Mouse (Mus musculus): ENCODE data around the gene Pphln1. TPM values are rescaled to one million over a fixed set of nuclear protein-coding genes. Genes with fewer than 3 reads are reported as not detected.

Gene Pphln1
- polyA plus RNA-seq, 1 experiment from 2014 or later = 35.4 TPM

GRCm38 (mm10) chr15:93499866-93500265 lies 101.7 kb downstream of the Pphln1 start:
- Histone ChIP-seq H3K27ac (replicated peaks; ENCODE audit: low read depth, low read length) (no peak overlapping the region), H3K36me3 (ENCODE audit: control insufficient read depth, insufficient read depth, low read length) (peaks cover 14% of the 10 kb centered on the region), H3K4me3 (replicated peaks; ENCODE audit: low read depth, low read length) (no peak overlapping the region), H3K9ac (replicated peaks; ENCODE audit: low read length) (no peak overlapping the region), H3K4me1 (ENCODE audit: control insufficient read depth, insufficient read depth, low read length) (no peaks in the 10 kb centered on the region), H3K9me3 (ENCODE audit: control insufficient read depth, low read length) (no peaks in the 10 kb centered on the region), H3K27me3 (ENCODE audit: control insufficient read depth, insufficient read depth, low read length) (no peaks in the 10 kb centered on the region), H3K4me2 (ENCODE audit: low read length) (no peak overlapping the region)
- WGBS = 81% methylated on average over 9 of the region's 9 CpGs
- DNase-seq (peak; percentile 51), ATAC-seq (ENCODE audit: low FRiP score, low TSS enrichment) (no peak)

GRCm38 (mm10) chr15:93502703-93503102 lies 104.6 kb downstream of the Pphln1 start:
- peaks cover 22% of the 10 kb centered on the region for H3K36me3 ChIP-seq (ENCODE audit: control insufficient read depth, insufficient read depth, low read length)
- DNase-seq = no peak
- ATAC-seq (ENCODE audit: low FRiP score, low TSS enrichment) = no peak
- no peak overlapping the region for H3K4me2 ChIP-seq (ENCODE audit: low read length)
- no peaks in the 10 kb centered on the region for H3K4me1 ChIP-seq (ENCODE audit: control insufficient read depth, insufficient read depth, low read length)
- H3K9me3 ChIP-seq (ENCODE audit: control insufficient read depth, low read length) = no peaks in the 10 kb centered on the region
- no peaks in the 10 kb centered on the region for H3K27me3 ChIP-seq (ENCODE audit: control insufficient read depth, insufficient read depth, low read length)
- no peak overlapping the region for H3K4me3 ChIP-seq (replicated peaks; ENCODE audit: low read depth, low read length)
- H3K27ac ChIP-seq (replicated peaks; ENCODE audit: low read depth, low read length) = no peak overlapping the region
- WGBS = 94% methylated on average over 9 of the region's 9 CpGs
- H3K9ac ChIP-seq (replicated peaks; ENCODE audit: low read length) = no peak overlapping the region

- peaks cover 22% of the 10 kb centered on the region for H3K36me3 ChIP-seq (ENCODE audit: control insufficient read depth, insufficient read depth, low read length)
- no peaks in the 10 kb centered on the region for H3K9me3 ChIP-seq (ENCODE audit: control insufficient read depth, low read length)
- no peak for DNase-seq
- H3K4me1 ChIP-seq (ENCODE audit: control insufficient read depth, insufficient read depth, low read length) = no peaks in the 10 kb centered on the region
- no peaks in the 10 kb centered on the region for H3K27me3 ChIP-seq (ENCODE audit: control insufficient read depth, insufficient read depth, low read length)
- H3K9ac ChIP-seq (replicated peaks; ENCODE audit: low read length) = no peak overlapping the region
- WGBS = 93% methylated on average over 35 of the region's 35 CpGs
- no peak overlapping the region for H3K4me2 ChIP-seq (ENCODE audit: low read length)
- H3K4me3 ChIP-seq (replicated peaks; ENCODE audit: low read depth, low read length) = no peak overlapping the region
- H3K27ac ChIP-seq (replicated peaks; ENCODE audit: low read depth, low read length) = no peak overlapping the region
- ATAC-seq (ENCODE audit: low FRiP score, low TSS enrichment) = no peak
Measured at GRCm38 (mm10) chr15:93503201-93503745, 105.1 kb downstream of the Pphln1 start.

- Histone ChIP-seq H3K36me3 (ENCODE audit: control insufficient read depth, insufficient read depth, low read length) (peaks cover 18% of the 10 kb centered on the region), H3K4me2 (ENCODE audit: low read length) (no peak overlapping the region), H3K27ac (replicated peaks; ENCODE audit: low read depth, low read length) (no peak overlapping the region), H3K4me3 (replicated peaks; ENCODE audit: low read depth, low read length) (no peak overlapping the region), H3K4me1 (ENCODE audit: control insufficient read depth, insufficient read depth, low read length) (no peaks in the 10 kb centered on the region), H3K9ac (replicated peaks; ENCODE audit: low read length) (no peak overlapping the region), H3K9me3 (ENCODE audit: control insufficient read depth, low read length) (no peaks in the 10 kb centered on the region), H3K27me3 (ENCODE audit: control insufficient read depth, insufficient read depth, low read length) (no peaks in the 10 kb centered on the region)
- ATAC-seq (ENCODE audit: low FRiP score, low TSS enrichment) (no peak), DNase-seq (no peak)
- WGBS = 95% methylated on average over 17 of the region's 17 CpGs
Measured at GRCm38 (mm10) chr15:93504808-93505207, 106.7 kb downstream of the Pphln1 start.

- Histone ChIP-seq H3K27me3 (ENCODE audit: control insufficient read depth, insufficient read depth, low read length) (no peaks in the 10 kb centered on the region), H3K4me1 (ENCODE audit: control insufficient read depth, insufficient read depth, low read length) (peaks cover 15% of the 10 kb centered on the region), H3K9ac (replicated peaks; ENCODE audit: low read length) (peak overlapping the region; percentile 37), H3K27ac (replicated peaks; ENCODE audit: low read depth, low read length) (peak overlapping the region; percentile 15), H3K4me2 (ENCODE audit: low read length) (peak overlapping the region; percentile 17; the same call in 1 of the 2 replicates), H3K9me3 (ENCODE audit: control insufficient read depth, low read length) (no peaks in the 10 kb centered on the region), H3K36me3 (ENCODE audit: control insufficient read depth, insufficient read depth, low read length) (peaks cover 8% of the 10 kb centered on the region), H3K4me3 (replicated peaks; ENCODE audit: low read depth, low read length) (no peak overlapping the region)
- WGBS = 28% methylated on average over 12 of the region's 12 CpGs
- ATAC-seq (ENCODE audit: low FRiP score, low TSS enrichment) (no peak), DNase-seq (peak; percentile 64)
Measured at GRCm38 (mm10) chr15:93510690-93511336, 112.7 kb downstream of the Pphln1 start.

GRCm38 (mm10) chr15:93512437-93512836 lies 114.3 kb downstream of the Pphln1 start:
- Histone ChIP-seq H3K9me3 (ENCODE audit: control insufficient read depth, low read length) (no peaks in the 10 kb centered on the region), H3K27me3 (ENCODE audit: control insufficient read depth, insufficient read depth, low read length) (peaks cover 5% of the 10 kb centered on the region)

GRCm38 (mm10) chr15:93513939-93514341 lies 115.8 kb downstream of the Pphln1 start:
- H3K4me2 ChIP-seq (ENCODE audit: low read length) = peak overlapping the region; percentile 23
- no peak for ATAC-seq (ENCODE audit: low FRiP score, low TSS enrichment)
- no peaks in the 10 kb centered on the region for H3K36me3 ChIP-seq (ENCODE audit: control insufficient read depth, insufficient read depth, low read length)
- no peak overlapping the region for H3K27ac ChIP-seq (replicated peaks; ENCODE audit: low read depth, low read length)
- 7% methylated on average over 10 of the region's 10 CpGs for WGBS
- H3K4me3 ChIP-seq (replicated peaks; ENCODE audit: low read depth, low read length) = no peak overlapping the region
- no peak overlapping the region for H3K9ac ChIP-seq (replicated peaks; ENCODE audit: low read length)
- peak; percentile 51 for DNase-seq
- H3K27me3 ChIP-seq (ENCODE audit: control insufficient read depth, insufficient read depth, low read length) = peaks cover 17% of the 10 kb centered on the region
- no peaks in the 10 kb centered on the region for H3K9me3 ChIP-seq (ENCODE audit: control insufficient read depth, low read length)
- H3K4me1 ChIP-seq (ENCODE audit: control insufficient read depth, insufficient read depth, low read length) = peaks cover 21% of the 10 kb centered on the region

More at GRCm38 (mm10) chr15:93512437-93512836, 114.3 kb downstream of the Pphln1 start:
- Histone ChIP-seq H3K4me2 (ENCODE audit: low read length) (no peak overlapping the region), H3K4me1 (ENCODE audit: control insufficient read depth, insufficient read depth, low read length) (peaks cover 15% of the 10 kb centered on the region), H3K9ac (replicated peaks; ENCODE audit: low read length) (no peak overlapping the region), H3K4me3 (replicated peaks; ENCODE audit: low read depth, low read length) (no peak overlapping the region), H3K27ac (replicated peaks; ENCODE audit: low read depth, low read length) (no peak overlapping the region), H3K36me3 (ENCODE audit: control insufficient read depth, insufficient read depth, low read length) (no peaks in the 10 kb centered on the region)
- ATAC-seq (ENCODE audit: low FRiP score, low TSS enrichment) (no peak), DNase-seq (no peak)
- 39% methylated on average over 9 of the region's 9 CpGs for WGBS

- Histone ChIP-seq H3K36me3 (ENCODE audit: control insufficient read depth, insufficient read depth, low read length) (no peaks in the 10 kb centered on the region), H3K4me1 (ENCODE audit: control insufficient read depth, insufficient read depth, low read length) (peaks cover 27% of the 10 kb centered on the region), H3K4me2 (ENCODE audit: low read length) (no peak overlapping the region), H3K9ac (replicated peaks; ENCODE audit: low read length) (no peak overlapping the region), H3K4me3 (replicated peaks; ENCODE audit: low read depth, low read length) (no peak overlapping the region), H3K27ac (replicated peaks; ENCODE audit: low read depth, low read length) (no peak overlapping the region), H3K27me3 (ENCODE audit: control insufficient read depth, insufficient read depth, low read length) (peaks cover 22% of the 10 kb centered on the region), H3K9me3 (ENCODE audit: control insufficient read depth, low read length) (no peaks in the 10 kb centered on the region)
- ATAC-seq (ENCODE audit: low FRiP score, low TSS enrichment) = no peak
- 83% methylated on average over 9 of the region's 9 CpGs for WGBS
- DNase-seq = no peak
Measured at GRCm38 (mm10) chr15:93515316-93515715, 117.2 kb downstream of the Pphln1 start.

GRCm38 (mm10) chr15:93517022-93517565 lies 118.9 kb downstream of the Pphln1 start:
- H3K4me1 ChIP-seq (ENCODE audit: control insufficient read depth, insufficient read depth, low read length) = peaks cover 20% of the 10 kb centered on the region
- no peak for ATAC-seq (ENCODE audit: low FRiP score, low TSS enrichment)
- H3K9me3 ChIP-seq (ENCODE audit: control insufficient read depth, low read length) = no peaks in the 10 kb centered on the region

More at GRCm38 (mm10) chr15:93517022-93517565, 118.9 kb downstream of the Pphln1 start:
- Histone ChIP-seq H3K9ac (replicated peaks; ENCODE audit: low read length) (no peak overlapping the region), H3K4me2 (ENCODE audit: low read length) (no peak overlapping the region), H3K27ac (replicated peaks; ENCODE audit: low read depth, low read length) (no peak overlapping the region), H3K36me3 (ENCODE audit: control insufficient read depth, insufficient read depth, low read length) (no peaks in the 10 kb centered on the region), H3K4me3 (replicated peaks; ENCODE audit: low read depth, low read length) (no peak overlapping the region), H3K27me3 (ENCODE audit: control insufficient read depth, insufficient read depth, low read length) (peaks cover 33% of the 10 kb centered on the region)
- DNase-seq = no peak
- WGBS = 76% methylated on average over 11 of the region's 11 CpGs
